Mouse (Mus musculus): ENCODE results near the gene Bend3. TPM values are rescaled to one million over a fixed set of nuclear protein-coding genes. Genes with fewer than 3 reads are reported as not detected.

The Bend3 gene
- polyA plus RNA-seq, 1 experiment from 2014 or later = 1.6 TPM

DNA sequence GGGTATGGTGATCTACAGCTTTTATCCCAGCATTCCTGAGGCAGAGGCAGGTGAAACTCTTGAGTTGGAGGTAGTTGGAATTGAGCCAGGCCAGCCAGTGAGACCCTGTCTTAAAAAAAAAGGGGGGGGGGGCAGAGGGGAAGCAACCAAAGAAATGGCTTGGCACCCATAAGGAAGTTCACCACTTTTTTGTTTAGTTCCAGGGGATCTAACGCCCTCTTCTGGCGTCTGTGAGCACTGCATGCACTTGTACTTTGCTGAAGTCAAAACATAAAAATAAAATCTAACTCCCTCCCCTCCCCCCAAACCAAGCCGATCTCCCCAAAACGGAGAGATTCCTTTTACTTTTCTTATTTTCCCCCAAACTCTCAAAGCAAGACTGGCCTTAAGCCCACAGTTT is 3.3 kb upstream of the Bend3 start:
- H3K4me2 ChIP-seq (ENCODE audit: low read length) = no peak overlapping the region
- no peak overlapping the region for H3K27ac ChIP-seq (ENCODE audit: low read depth, low read length)
- H3K4me1 ChIP-seq (ENCODE audit: control insufficient read depth, insufficient read depth, low read depth, low read length) = peaks cover 18% of the 10 kb centered on the region
- no peaks in the 10 kb centered on the region for H3K36me3 ChIP-seq (ENCODE audit: control insufficient read depth, insufficient read depth, low read length)
- H3K4me3 ChIP-seq (ENCODE audit: low read length) = no peak overlapping the region
- WGBS = 58% methylated on average over 4 of the region's 4 CpGs
- ATAC-seq = no peak
- H3K9ac ChIP-seq (ENCODE audit: low read depth, low read length) = no peak overlapping the region
- H3K9me3 ChIP-seq (ENCODE audit: control insufficient read depth, low read length) = no peaks in the 10 kb centered on the region
- H3K27me3 ChIP-seq (replicated peaks; ENCODE audit: control insufficient read depth, insufficient read depth, low read length) = no peaks in the 10 kb centered on the region

- Histone ChIP-seq H3K27ac (ENCODE audit: low read depth, low read length) (peak overlapping the region; percentile 31; the same call in 1 of the 2 replicates), H3K4me3 (ENCODE audit: low read length) (peak overlapping the region; percentile 86), H3K36me3 (ENCODE audit: control insufficient read depth, insufficient read depth, low read length) (no peaks in the 10 kb centered on the region), H3K27me3 (replicated peaks; ENCODE audit: control insufficient read depth, insufficient read depth, low read length) (no peaks in the 10 kb centered on the region), H3K4me2 (ENCODE audit: low read length) (peak overlapping the region; percentile 99), H3K9me3 (ENCODE audit: control insufficient read depth, low read length) (no peaks in the 10 kb centered on the region), H3K4me1 (ENCODE audit: control insufficient read depth, insufficient read depth, low read depth, low read length) (peaks cover 22% of the 10 kb centered on the region), H3K9ac (ENCODE audit: low read depth, low read length) (peak overlapping the region; percentile 89; the same call in 1 of the 2 replicates)
- ATAC-seq = no peak
- WGBS = 6% methylated on average over 9 of the region's 9 CpGs
These were observed 1.2 kb upstream of the Bend3 start for GRCm38 (mm10) chr10:43477459-43477858.

GRCm38 (mm10) chr10:43477865-43478681 is 558 bp upstream of the Bend3 start:
- peak; percentile 38 for ATAC-seq
- no peaks in the 10 kb centered on the region for H3K27me3 ChIP-seq (replicated peaks; ENCODE audit: control insufficient read depth, insufficient read depth, low read length)
- H3K9ac ChIP-seq (ENCODE audit: low read depth, low read length) = peak overlapping the region; percentile 89
- H3K4me3 ChIP-seq (ENCODE audit: low read length) = peak overlapping the region; percentile 86
- peaks cover 23% of the 10 kb centered on the region for H3K4me1 ChIP-seq (ENCODE audit: control insufficient read depth, insufficient read depth, low read depth, low read length)
- H3K36me3 ChIP-seq (ENCODE audit: control insufficient read depth, insufficient read depth, low read length) = no peaks in the 10 kb centered on the region
- peak overlapping the region; percentile 95 for H3K27ac ChIP-seq (ENCODE audit: low read depth, low read length)
- WGBS = under 1% methylated on average over 42 of the region's 42 CpGs
- no peaks in the 10 kb centered on the region for H3K9me3 ChIP-seq (ENCODE audit: control insufficient read depth, low read length)
- peak overlapping the region; percentile 99 for H3K4me2 ChIP-seq (ENCODE audit: low read length)

- peaks cover 30% of the 10 kb centered on the region for H3K4me1 ChIP-seq (ENCODE audit: control insufficient read depth, insufficient read depth, low read depth, low read length)
- no peaks in the 10 kb centered on the region for H3K36me3 ChIP-seq (ENCODE audit: control insufficient read depth, insufficient read depth, low read length)
- H3K27me3 ChIP-seq (replicated peaks; ENCODE audit: control insufficient read depth, insufficient read depth, low read length) = no peaks in the 10 kb centered on the region
- peak; percentile 88 for ATAC-seq
- under 1% methylated on average over 45 of the region's 103 CpGs for WGBS
- H3K27ac ChIP-seq (ENCODE audit: low read depth, low read length) = peak overlapping the region; percentile 95
- H3K9me3 ChIP-seq (ENCODE audit: control insufficient read depth, low read length) = no peaks in the 10 kb centered on the region
- peak overlapping the region; percentile 86 for H3K4me3 ChIP-seq (ENCODE audit: low read length)
- H3K9ac ChIP-seq (ENCODE audit: low read depth, low read length) = peak overlapping the region; percentile 89
- H3K4me2 ChIP-seq (ENCODE audit: low read length) = peak overlapping the region; percentile 99
These were observed 966 bp downstream of the Bend3 start for GRCm38 (mm10) chr10:43479436-43480157.

- no peaks in the 10 kb centered on the region for H3K27me3 ChIP-seq (replicated peaks; ENCODE audit: control insufficient read depth, insufficient read depth, low read length)
- H3K4me3 ChIP-seq (ENCODE audit: low read length) = peak overlapping the region; percentile 86
- H3K9ac ChIP-seq (ENCODE audit: low read depth, low read length) = peak overlapping the region; percentile 89
- peak overlapping the region; percentile 99 for H3K4me2 ChIP-seq (ENCODE audit: low read length)
- no peaks in the 10 kb centered on the region for H3K36me3 ChIP-seq (ENCODE audit: control insufficient read depth, insufficient read depth, low read length)
- no peak for ATAC-seq
- H3K4me1 ChIP-seq (ENCODE audit: control insufficient read depth, insufficient read depth, low read depth, low read length) = peaks cover 30% of the 10 kb centered on the region
- H3K9me3 ChIP-seq (ENCODE audit: control insufficient read depth, low read length) = no peaks in the 10 kb centered on the region
- peak overlapping the region; percentile 95 for H3K27ac ChIP-seq (ENCODE audit: low read depth, low read length)
- WGBS = 4% methylated on average over 13 of the region's 13 CpGs
These were observed 1.7 kb downstream of the Bend3 start for GRCm38 (mm10) chr10:43480227-43480849.

- Histone ChIP-seq H3K4me3 (ENCODE audit: low read length) (no peak overlapping the region), H3K36me3 (ENCODE audit: control insufficient read depth, insufficient read depth, low read length) (no peaks in the 10 kb centered on the region), H3K4me1 (ENCODE audit: control insufficient read depth, insufficient read depth, low read depth, low read length) (peaks cover 30% of the 10 kb centered on the region)
These were observed 2.5 kb downstream of the Bend3 start for GRCm38 (mm10) chr10:43481179-43481578.

GRCm38 (mm10) chr10:43482021-43482420 is 3.4 kb downstream of the Bend3 start:
- H3K9me3 ChIP-seq (ENCODE audit: control insufficient read depth, low read length) = no peaks in the 10 kb centered on the region

More at GRCm38 (mm10) chr10:43481179-43481578, 2.5 kb downstream of the Bend3 start:
- Histone ChIP-seq H3K27ac (ENCODE audit: low read depth, low read length) (no peak overlapping the region), H3K4me2 (ENCODE audit: low read length) (no peak overlapping the region), H3K9me3 (ENCODE audit: control insufficient read depth, low read length) (no peaks in the 10 kb centered on the region), H3K27me3 (replicated peaks; ENCODE audit: control insufficient read depth, insufficient read depth, low read length) (no peaks in the 10 kb centered on the region), H3K9ac (ENCODE audit: low read depth, low read length) (no peak overlapping the region)
- ATAC-seq = no peak
- WGBS = 46% methylated on average over 4 of the region's 4 CpGs

DNA sequence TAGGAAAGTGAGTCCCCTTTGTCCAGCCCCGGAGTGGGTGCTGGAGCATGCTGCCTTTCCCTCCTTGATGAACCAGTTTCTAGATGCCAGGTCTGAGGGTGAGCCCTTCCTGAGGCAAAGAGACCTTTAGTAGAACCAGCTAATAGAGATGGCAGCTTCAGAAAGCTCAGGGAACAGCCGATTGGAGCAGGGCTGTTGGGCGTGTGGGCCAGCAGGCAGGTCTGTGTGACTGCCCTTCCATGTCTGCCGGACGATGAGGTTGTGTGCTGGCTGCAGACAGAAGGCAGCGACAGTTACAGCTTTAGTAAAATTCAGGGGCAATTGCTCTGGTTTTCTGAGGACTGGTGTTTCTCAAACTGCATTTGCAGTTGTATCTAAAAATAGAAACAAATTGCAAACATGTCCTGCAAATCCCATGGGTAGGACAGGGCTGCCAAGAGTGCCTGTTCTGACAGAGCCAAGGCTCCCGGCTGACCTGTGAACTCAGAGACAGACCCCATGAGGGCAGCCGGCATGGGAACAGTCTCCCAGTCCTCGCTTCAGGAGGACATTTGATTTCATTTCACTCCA is 4.9 kb downstream of the Bend3 start:
- H3K9ac ChIP-seq (ENCODE audit: low read depth, low read length) = peak overlapping the region; percentile 33; the same call in 1 of the 2 replicates
- 37% methylated on average over 9 of the region's 9 CpGs for WGBS
- no peak for ATAC-seq
- H3K4me3 ChIP-seq (ENCODE audit: low read length) = no peak overlapping the region
- no peak overlapping the region for H3K4me2 ChIP-seq (ENCODE audit: low read length)
- H3K36me3 ChIP-seq (ENCODE audit: control insufficient read depth, insufficient read depth, low read length) = no peaks in the 10 kb centered on the region
- H3K4me1 ChIP-seq (ENCODE audit: control insufficient read depth, insufficient read depth, low read depth, low read length) = peaks cover 16% of the 10 kb centered on the region
- no peaks in the 10 kb centered on the region for H3K27me3 ChIP-seq (replicated peaks; ENCODE audit: control insufficient read depth, insufficient read depth, low read length)
- no peaks in the 10 kb centered on the region for H3K9me3 ChIP-seq (ENCODE audit: control insufficient read depth, low read length)
- peak overlapping the region; percentile 6; the same call in 1 of the 2 replicates for H3K27ac ChIP-seq (ENCODE audit: low read depth, low read length)

More at GRCm38 (mm10) chr10:43482021-43482420, 3.4 kb downstream of the Bend3 start:
- no peak for ATAC-seq
- 82% methylated on average over 5 of the region's 5 CpGs for WGBS
- no peak overlapping the region for H3K4me2 ChIP-seq (ENCODE audit: low read length)
- H3K4me1 ChIP-seq (ENCODE audit: control insufficient read depth, insufficient read depth, low read depth, low read length) = peaks cover 29% of the 10 kb centered on the region
- no peak overlapping the region for H3K27ac ChIP-seq (ENCODE audit: low read depth, low read length)
- H3K4me3 ChIP-seq (ENCODE audit: low read length) = no peak overlapping the region
- no peaks in the 10 kb centered on the region for H3K36me3 ChIP-seq (ENCODE audit: control insufficient read depth, insufficient read depth, low read length)
- H3K27me3 ChIP-seq (replicated peaks; ENCODE audit: control insufficient read depth, insufficient read depth, low read length) = no peaks in the 10 kb centered on the region
- no peak overlapping the region for H3K9ac ChIP-seq (ENCODE audit: low read depth, low read length)

Data from hindbrain, embryonic 16.5 days (tissue).